Mouse (Mus musculus): ENCODE measurements around the gene Map10.

The Map10 gene

DNA sequence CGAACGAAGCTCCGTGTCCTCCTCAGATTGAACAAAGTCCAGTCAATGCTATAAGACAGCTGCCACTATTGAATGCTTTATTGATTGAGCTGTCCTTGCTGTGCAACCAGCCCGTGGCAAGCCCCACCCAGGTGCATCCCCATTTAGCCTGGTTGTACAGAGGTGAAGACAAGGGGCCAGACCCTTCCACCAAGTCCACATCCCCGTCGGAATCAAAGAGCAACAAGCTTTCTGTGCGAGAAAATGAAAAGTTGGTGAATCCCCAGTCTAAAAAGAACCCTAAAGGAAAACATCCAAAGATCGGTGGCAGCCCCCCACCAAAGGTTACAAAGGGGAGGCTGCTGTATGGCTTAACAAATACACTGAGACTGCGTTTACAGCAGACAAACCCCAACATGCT lies 1.3 kb downstream of the Map10 start:
- no peak for DNase-seq

DNA sequence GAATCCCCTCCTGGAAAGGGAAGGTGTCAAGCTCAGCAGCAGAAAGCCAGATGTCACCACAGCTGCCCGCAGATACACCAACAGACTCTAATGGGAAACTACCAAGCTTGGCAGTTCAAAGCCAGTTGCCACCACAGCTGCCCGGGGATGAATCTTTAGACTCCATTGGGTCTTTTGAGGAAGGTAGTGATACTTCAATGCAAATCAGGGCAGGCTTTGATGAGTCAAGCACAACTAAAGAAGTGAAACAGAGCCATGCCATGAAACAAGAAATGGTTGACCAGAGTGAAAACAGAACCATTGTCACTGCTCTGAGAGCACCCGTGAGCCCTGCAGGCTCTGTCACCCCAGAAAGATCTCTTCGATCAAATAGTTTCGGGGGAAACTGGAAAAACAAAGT lies 1.8 kb downstream of the Map10 start:
- DNase-seq = no peak

DNA sequence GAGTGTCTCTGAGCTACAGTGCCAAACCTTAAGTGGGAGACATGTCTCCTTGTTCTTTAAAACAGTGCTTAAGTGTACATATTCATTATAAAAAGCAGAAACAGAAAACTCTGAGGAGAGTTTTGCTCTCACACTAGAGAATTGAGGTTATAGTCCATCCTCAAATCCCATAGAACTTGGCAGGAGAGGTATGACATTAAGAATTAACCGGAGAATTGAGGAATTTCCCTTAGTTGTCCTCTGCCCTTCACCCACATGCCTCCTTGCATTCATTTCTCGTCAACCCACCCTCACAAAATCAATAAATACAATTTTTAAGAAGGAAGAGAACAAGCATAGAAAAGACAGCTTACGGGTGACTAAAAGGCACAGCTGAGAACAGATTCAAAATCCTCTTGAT lies 6.2 kb downstream of the Map10 start:
- DNase-seq = no peak

DNA sequence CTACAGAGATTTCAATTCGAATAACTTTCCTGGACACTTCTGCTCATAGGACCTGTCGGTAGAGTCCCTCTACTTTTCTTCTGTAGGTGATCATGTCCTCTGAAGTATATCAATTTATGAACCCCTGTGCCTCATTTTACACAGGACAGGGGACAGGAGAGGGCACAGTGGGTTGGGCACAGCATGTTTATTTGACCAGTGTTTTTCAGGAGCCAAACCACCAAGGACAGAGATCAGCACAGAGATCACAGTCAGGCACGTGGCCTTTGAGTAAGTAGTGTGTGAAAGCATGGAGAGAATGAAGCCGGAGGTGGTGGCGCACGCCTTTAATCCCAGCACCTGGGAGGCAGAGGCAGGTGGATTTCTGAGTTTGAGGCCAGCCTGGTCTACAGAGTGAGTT lies 7.9 kb downstream of the Map10 start:
- no peak for DNase-seq

DNA sequence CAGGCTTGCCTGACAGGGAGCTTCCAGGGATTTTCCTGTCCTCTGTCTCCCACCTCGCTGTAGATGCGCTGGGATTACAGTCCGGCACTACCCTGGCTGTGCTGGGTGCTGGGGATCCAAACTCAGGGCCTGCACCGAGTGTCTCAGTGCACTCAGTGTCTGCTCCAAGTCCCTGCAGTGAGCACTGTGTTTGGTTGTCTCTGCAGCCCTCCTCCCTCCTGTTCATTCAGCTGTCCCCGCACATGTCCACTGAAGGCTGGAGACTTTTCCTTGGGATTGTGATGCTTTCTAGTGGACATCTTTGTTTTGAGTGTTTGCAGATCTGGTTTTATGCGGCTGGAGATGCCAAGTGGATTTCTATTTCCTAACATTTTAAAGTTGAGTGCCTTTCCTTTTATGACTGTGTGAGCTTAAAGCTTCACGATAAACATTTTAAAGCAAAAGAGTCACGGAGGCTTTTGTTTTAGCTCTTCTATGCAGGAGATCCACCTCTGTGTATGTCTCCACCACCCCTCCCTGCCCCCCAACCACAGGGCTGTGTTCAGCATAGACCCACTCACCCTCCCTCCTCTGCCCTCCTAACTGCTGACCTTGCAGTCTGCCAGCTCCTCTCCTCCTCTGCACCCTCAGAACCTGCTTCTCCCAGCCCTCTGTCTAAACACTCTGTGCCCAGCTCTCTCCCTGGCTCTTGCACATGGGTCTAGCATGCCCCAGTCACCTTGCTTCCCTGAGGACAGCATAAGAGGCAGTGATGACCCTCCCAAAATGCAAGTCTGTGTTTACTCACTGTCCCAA lies 9.4 kb downstream of the Map10 start:
- DNase-seq = no peak

DNA sequence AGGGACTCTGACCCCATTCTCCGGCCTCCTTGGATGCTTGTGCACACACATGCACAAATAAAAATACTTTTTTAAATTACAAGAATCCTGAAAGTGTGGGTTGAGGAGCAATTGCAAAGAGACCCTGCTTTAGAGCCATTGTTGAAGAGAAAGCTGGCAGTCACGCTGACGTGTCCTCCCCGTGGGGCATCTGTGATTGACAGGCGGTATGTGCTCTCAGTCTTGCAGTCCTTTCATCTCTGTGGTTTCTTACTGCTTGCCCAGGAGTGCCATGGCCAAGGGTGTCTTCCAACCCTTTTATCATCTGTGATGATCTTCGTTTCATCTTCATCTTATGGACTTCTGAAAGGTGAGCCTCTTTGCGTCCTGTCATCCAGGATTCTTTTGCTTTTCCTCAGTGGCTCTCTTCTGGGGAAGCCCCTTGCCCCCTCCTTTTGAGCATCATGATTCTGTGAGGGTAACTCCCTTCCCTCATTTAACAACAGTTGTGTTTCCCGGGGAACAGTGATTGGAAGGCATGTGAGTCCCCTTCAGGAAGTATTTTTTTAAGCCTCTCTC lies 11.3 kb downstream of the Map10 start:
- no peak for DNase-seq

DNA sequence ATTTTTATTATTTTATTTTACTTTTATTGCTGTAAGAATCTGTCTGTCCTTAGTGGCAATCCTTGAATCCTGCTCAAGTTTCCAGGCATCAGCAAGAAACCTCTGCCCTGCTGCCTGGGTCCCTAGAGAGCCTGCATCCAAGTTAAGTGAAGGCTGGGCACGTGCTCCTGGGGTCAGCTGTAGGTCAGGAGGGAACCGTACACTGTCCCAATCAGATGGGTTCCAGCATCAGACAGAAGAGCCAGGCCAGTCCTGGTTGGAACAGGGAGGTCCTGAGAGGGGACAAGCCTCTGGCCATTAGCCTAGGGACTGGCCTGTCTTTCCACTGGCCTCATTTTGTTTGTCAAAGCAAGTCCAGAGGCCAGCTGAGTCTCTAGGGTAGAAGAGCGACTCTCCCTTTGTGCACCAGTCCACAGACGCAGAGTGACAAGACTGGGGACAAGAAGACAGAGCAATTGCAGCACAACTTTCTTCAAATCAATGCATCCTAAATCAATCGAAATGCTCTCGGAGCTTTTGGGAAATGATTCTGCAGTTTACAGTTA lies 15.7 kb downstream of the Map10 start:
- no peak for DNase-seq

DNA sequence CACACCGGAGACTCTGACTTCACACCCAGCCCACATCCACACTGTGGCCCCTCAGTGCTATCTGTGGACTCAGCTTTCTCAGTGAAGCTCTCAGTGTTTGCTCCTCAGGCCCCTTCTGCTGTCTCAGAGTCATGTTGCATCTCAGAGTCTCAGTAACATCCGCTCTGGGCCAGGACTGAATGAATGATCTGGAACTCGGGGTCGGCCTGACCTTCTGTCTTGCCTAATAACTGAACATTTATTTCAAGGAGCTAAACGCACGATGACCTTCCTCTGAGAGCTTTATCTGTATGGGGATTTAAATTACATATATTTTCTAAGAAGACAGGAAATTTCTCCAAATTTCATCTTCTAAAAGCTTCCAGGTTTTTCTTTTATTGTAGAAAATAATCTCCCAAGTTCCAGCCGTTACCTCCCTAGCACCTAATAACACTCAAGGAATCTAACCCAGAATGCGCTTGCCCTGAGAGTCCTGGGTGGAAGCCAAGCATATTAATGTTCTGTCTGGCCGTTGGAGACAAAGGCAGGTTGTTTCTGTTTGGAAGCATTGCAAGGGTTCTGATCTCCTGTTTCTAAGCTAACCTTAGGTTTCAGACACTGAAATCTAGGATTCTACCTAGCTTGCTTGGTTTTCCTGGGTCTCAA lies 16.7 kb downstream of the Map10 start:
- no peak for DNase-seq

DNA sequence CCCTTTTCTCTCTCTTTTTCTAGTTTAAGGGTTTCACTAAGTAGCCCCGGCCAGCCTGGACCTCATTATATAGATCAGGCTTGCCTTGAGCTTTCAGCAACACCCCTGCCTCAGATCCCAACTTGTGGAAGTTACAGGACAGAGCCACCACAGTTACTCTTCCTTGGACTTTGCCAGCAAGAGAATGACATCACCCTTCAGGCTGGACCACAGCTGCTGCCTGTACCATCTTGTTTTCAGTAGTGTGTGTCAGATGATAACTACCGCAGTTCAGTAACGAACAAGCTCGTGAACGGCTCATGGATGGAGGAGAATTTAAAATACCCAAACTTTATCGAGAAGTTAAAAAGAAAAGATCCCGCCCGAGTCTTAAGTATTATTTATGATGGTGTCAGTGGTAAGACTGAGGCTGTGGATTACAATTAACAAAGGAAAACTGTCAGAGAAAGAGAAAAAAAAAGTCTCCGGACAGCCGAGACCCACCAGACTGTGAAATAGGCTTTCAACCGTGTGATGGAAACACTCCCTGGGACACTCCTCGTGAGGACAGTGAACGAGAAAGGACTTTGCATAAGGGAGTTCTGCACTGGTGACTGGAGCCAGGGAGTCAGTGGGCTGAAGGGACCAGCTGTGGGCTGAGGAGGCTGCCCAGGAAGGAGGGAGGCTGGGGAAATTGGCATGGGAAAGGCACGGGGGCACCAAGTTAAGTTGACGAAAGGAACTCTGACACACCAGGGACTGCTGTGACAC lies 20.7 kb downstream of the Map10 start:
- no peak for DNase-seq

DNA sequence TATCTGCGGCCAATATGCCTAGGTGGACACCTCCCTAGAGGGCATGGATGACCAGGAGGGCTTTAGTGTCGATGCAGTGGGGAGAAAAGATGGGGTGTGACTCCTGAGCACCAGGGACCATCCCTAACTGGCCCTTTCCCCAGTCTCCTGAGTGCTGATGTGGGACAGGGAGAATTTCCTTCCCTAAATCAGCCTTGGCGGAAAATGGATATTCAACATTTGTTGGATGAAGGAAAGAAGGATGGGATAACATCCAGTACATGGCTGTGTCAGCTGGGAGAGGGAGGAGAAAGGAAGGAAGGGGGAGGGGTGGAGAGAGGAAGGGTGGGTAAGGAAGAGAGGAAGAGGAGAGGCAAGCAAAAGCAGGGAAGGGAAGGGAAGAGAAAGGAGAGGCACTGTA lies 21.3 kb downstream of the Map10 start:
- no peak for DNase-seq

DNA sequence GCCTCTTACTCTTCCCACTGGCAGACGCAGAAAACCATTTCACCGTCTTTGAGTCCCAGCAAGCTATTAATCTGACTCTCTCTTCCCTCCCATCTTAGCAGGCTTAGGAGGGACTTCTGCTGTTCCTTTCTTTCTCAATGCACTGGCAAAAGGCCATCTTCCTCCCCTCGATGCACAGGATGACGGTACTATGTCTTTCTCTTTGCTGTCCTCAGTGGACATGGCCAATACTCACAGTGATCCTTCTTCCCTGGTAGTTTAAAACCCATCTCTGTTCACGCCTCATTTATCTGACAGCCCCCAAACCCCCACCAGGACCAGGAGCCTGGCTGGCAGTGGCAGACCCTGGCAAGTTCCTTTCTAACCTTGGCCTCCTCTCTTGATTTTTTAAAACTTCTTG lies 22.8 kb downstream of the Map10 start:
- DNase-seq = no peak

DNA sequence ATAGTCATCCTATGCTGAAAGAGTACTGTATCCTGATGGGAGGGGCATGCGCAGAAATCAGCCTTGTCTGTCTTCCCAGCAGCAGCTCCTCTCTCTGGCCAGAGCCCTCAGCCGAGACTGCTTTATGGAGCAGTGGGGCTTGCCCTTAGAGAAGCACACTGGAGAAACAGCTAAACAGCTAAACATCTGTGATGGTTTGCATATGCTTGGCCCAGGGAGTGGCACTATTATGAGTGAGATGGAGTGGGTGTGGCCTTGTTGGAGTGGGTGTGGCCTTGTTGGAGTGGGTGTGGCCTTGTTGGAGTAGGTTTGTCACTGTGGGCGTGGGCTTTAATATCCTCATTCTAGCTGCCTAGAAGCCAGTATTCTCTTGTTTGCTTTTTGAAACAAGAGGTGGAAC lies 23.6 kb downstream of the Map10 start:
- DNase-seq = no peak

DNA sequence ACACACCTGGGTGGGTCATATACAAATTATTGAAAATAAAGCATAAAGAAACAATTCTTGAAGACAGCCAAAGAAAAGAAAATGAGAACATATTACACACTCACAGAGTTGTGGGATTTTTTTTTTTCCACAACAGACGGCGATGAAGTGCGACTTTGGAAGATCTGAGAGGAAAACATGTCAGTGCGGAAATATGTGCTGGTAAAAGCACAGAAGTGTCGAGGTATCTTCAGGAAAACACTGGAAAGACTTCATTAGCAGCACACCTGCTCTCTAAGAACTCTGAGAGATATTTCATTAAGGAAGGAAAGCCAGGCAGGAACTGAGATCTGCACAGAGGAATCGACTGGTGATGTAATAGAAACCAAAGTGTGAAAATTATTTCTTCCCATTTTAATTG lies 26.3 kb downstream of the Map10 start:
- no peak for DNase-seq

DNA sequence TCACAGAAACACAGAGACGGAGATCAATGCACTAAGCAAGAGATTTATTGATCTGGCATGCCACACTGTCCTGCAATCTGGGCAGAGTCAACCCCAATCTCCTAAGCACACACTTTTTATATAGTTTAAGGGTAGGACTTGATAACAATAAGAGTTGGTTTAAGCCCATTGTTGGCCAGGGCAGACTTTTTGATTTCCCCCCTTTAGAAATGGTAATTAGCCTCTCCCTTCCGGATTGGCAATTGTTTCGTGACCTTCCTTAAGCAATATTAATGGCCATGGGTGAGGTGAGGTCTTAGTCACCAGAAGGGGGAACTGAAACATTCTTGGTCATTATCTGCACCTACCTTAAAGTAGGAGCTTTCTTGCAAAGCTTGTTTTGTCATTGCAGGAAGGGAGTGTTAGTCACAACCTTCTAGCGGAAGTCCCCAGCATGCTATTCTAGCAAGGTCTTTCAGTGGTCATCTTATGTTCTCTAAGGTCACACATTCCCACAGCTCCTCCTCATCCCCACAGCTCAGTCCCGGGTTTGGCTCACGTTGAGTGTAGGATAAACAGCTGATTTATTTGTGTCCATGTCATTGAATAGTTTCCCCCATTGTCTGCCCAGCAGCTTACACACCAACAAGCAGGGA lies 29.9 kb downstream of the Map10 start:
- no peak for DNase-seq

DNA sequence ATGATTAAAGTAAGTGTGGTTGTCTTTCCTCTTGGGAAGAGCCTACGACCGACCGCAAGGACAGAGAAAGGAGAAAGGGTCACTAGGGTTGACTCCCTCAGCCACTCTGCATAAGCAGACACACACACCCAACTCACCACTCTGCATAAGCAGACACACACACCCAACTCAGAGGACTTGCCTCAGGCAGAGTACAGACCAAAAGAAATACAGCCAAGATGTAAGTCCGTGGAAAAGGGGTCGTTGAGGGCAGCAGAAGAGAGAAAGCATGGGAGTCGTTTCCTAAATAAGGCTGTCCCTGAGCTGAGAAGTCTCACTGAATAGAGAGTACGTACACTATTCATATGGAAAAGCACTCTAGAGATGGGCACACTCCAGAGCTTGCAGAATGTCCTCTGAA lies 30.8 kb downstream of the Map10 start:
- no peak for DNase-seq

DNA sequence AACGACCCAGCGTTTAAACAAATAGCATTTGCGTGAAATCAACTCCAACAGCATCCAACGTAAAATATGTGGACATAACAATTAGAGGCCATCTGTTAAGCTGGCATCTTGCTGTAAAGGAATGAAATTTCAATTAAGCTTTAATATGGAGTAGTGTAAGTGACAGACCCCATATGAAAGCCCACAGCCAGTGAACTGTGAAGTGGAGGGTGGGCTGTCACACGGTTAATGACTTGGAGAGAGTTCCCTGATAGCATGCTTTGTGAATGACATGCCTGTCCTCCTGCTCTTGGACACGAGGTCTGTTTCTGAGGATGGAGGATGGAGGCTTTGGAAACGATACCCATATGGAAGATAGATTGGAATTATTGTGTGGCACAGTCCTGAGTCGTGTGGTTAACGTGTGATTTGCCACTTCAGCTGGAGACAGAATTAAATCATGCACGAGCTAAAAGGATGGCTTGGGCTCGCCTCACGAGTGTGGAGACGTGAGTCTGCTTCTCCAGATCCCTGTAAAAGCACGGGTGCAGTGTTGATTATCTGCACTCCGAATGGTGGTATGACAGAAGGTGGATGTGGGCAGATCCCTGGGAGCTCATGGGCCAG lies 33.4 kb downstream of the Map10 start:
- no peak for DNase-seq

DNA sequence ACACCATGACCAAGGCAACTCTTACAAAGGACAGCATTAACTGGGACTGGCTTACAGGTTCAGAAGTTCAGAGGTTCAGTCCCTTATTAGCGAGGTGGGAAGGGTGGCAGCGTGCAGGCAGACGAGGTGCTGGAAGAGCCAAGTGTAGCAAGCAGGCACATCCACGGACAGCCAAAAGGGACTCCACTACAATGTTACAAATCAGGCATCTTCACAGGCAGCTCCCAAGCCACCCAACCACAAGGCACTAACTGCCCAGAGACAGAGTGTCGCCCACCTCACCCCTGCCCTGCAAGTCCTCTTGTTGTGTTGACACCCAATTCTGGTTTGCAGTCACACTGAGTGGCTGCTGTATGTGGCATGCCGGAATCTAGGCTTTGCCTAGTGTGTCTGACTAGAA lies 34.8 kb downstream of the Map10 start:
- DNase-seq = no peak

DNA sequence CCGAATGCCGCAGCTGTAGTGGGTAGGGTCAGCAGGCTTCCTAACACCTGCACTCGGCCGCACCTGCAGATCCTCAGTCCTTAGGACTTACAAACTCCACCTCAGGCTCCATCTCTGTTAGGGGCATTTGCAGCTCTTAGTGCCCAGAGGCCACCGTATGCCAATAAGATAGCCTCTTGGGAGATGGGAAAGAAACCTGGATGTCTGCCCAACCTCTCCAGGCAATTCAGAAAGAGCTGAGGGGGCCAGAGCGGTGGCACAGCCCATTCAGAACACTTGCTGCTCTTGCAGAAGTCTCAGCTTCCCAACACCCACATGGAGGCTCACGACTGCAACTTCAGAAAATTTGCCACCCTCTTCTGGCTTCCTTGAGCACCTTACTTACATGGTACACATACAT lies 36.2 kb downstream of the Map10 start:
- DNase-seq = no peak

DNA sequence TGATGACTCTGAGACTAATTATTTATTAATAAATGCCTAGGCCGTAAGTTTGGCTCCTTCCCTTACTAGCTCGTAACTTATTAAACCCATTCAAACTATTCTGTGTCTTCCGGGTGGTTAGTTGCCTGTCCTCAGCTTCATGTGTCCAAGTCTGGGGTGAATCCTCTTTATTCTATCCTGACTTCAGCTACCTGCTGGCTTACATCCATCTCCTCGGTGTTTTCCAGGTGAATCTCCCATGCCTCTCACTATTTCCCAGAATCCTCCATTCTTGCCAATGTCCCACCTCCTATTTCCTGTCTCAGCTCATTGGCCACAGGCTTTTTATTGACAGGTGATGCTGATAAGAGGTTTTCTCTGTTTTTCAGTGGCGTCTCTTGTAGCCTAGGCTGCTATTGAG lies 39.6 kb downstream of the Map10 start:
- DNase-seq = no peak

DNA sequence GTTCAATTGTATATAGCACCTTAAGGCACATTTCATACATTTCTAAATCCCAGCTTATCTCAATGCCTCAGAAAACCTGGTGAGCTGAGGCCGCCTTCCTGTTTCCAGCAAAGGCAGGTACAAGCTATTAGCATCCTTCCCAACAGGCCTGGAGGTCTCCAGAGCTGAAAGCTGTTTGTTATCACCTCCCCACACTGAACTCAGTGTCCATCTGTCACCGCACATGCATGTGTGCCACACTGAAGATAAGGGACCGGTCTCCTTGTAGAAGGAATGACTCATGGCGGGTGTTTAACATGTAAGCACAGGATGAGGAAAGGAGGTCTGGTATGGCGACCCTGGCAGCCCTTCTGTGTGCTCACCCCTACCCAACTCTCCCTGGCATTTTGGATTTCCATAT lies 41.9 kb downstream of the Map10 start:
- no peak for DNase-seq

DNA sequence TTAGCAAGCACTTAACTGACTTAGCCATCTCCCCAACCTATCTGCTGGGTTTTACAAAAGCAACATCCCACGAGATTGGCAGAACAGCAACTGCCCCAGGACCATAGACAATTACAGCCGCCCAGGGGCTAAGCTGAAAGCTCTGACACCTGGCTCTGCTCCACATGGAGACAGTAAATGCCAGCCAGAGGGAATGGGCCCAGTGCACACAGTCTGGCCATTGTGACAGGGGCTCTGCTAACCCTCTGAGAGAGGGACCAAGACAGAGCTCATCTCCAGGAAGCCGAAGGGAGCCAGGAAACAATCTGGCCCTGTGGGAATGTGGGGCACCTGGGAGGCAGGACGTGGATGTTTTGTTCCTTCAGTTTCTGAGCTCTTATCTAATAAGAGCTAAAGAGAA lies 46.6 kb downstream of the Map10 start:
- no peak for DNase-seq

DNA sequence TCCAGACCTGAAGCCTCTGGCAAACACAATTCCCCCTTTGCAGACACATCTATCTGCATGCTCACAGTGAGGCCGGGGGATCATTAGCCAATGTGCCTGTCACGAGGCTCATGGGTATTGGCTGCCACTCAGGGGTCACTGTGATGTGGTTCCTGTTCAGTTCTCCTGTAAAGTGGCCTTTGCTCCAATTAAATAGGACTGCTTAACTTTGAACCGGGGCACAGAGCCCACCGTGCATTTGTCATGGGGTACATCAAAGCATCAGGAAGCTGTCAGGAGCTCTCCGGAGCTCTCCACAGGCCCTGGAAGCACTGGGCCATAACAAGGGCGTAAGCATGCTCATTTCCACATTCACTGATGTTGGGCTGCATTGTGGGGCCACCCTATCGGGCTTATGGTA lies 47.0 kb downstream of the Map10 start:
- DNase-seq = no peak

DNA sequence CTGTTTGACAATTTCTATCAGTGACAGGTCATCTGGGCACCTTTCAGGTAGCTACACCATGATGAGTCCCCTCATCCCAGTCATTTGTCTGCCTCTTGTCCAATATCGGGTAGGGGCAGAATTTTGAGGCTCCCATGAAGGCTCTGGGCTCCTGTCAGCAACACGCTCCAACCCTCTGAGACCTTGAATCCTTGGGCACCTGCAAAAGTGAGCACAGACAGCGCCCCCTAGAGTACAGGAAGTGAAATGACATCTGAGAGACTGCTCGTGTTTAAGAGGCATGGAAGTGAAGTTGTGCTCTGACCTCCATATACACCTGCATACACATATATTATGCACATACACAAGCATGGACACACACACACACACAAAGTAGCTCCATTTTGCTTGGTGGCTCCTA lies 49.3 kb downstream of the Map10 start:
- DNase-seq = no peak

Measured in thymus, adult 18-20 months (tissue).